Mouse (Mus musculus) hindbrain, embryonic 13.5 days (tissue): ENCODE results near the gene Nlrp9c. TPM values are rescaled to one million over a fixed set of nuclear protein-coding genes. Genes with fewer than 3 reads are reported as not detected.
"Not testable (repeated sequence)": the region's sequence is repeated elsewhere in the genome, so short reads cannot be mapped to it uniquely, and the experiment has no call there.

Experiments used
- ATAC-seq: fragments of 200-750 bp; cut with Nextera tagmentation; 2 replicates; pipeline ENCODE4 v1.8.0; 2017; ENCODE audit warnings: moderate TSS enrichment; ENCODE audit not compliant: low FRiP score
- H3K27ac ChIP-seq: fragments of 300-500 bp; sonication (generic); 2 replicates; pipeline ENCODE4 v1.5.1; 2015; ENCODE audit warnings: inconsistent platforms, mild to moderate bottlenecking, moderate library complexity
- H3K27me3 ChIP-seq: fragments of 300-500 bp; sonication (generic); 2 replicates; pipeline ENCODE4 v1.6.1; 2015; ENCODE audit warnings: mild to moderate bottlenecking, inconsistent platforms
- H3K36me3 ChIP-seq: fragments of 300-500 bp; sonication (generic); 2 replicates; pipeline ENCODE4 v1.6.1; 2015; ENCODE audit warnings: mild to moderate bottlenecking, inconsistent platforms
- H3K4me1 ChIP-seq: fragments of 300-500 bp; sonication (generic); replicated peaks from 2 replicates; pipeline ENCODE4 v1.6.1; 2015; ENCODE audit warnings: inconsistent platforms
- H3K4me2 ChIP-seq: fragments of 300-500 bp; sonication (generic); 2 replicates; pipeline ENCODE4 v1.6.1; 2015; ENCODE audit warnings: inconsistent platforms, mild to moderate bottlenecking, moderate library complexity
- H3K4me3 ChIP-seq: fragments of 300-500 bp; sonication (generic); 2 replicates; pipeline ENCODE4 v1.5.1; 2015; ENCODE audit warnings: mild to moderate bottlenecking, inconsistent platforms
- H3K9ac ChIP-seq: fragments of 300-500 bp; sonication (generic); 2 replicates; pipeline ENCODE4 v1.6.1; 2015; ENCODE audit warnings: mild to moderate bottlenecking, inconsistent platforms
- H3K9me3 ChIP-seq: fragments of 300-500 bp; sonication (generic); 2 replicates; pipeline ENCODE4 v1.6.1; 2016; ENCODE audit warnings: inconsistent platforms
- whole genome bisulfite sequencing: fragments of 180-500 bp; shearing (Covaris S2); methylation state at CpG from one replicate; pipeline ENCODE4 v1.1.7; 2015; 5-methylcytosine and 5-hydroxymethylcytosine counted together
- polyA plus RNA-seq: library from polyadenylated mRNA; unstranded; fragments of >200 nt; fragmentation: Nextera tagmentation; extraction: Ambion mirVana; gene quantifications from 2 replicates; pipeline ENCODE4 v1.2.1, GENCODE M21; 2015

Nlrp9c gene
- polyA plus RNA-seq, 1 experiment from 2014 or later = not detected

- whole genome bisulfite sequencing = 87% methylated on average over 4 of the region's 4 CpGs
- not testable (repeated sequence) for H3K4me1 ChIP-seq, ATAC-seq, H3K36me3 ChIP-seq, H3K27ac ChIP-seq, H3K27me3 ChIP-seq, H3K9ac ChIP-seq, H3K4me2 ChIP-seq, H3K4me3 ChIP-seq
- H3K9me3 ChIP-seq = peaks cover 18% of the 10 kb centered on the region
Measured at GRCm38 (mm10) chr7:26311786-26312185, 91.7 kb downstream of the Nlrp9c start.

GRCm38 (mm10) chr7:26306926-26307325 lies 96.6 kb downstream of the Nlrp9c start, which contains the start of gene Cyp2a4:
TSS of gene Cyp2a4 (plus strand) at chr7:26307169.
- peaks cover 11% of the 10 kb centered on the region for H3K9me3 ChIP-seq
- H3K9ac ChIP-seq, ATAC-seq, H3K4me3 ChIP-seq, H3K27me3 ChIP-seq, H3K36me3 ChIP-seq, H3K4me2 ChIP-seq, H3K27ac ChIP-seq, H3K4me1 ChIP-seq: not testable (repeated sequence)
- 59% methylated on average over 2 of the region's 2 CpGs for WGBS

- H3K4me1 ChIP-seq, H3K9ac ChIP-seq, H3K27ac ChIP-seq, H3K4me2 ChIP-seq, ATAC-seq, H3K4me3 ChIP-seq, H3K27me3 ChIP-seq, H3K36me3 ChIP-seq: not testable (repeated sequence)
- 88% methylated on average over 8 of the region's 8 CpGs for WGBS
- peaks cover 11% of the 10 kb centered on the region for H3K9me3 ChIP-seq
Measured at GRCm38 (mm10) chr7:26303429-26304166, 99.9 kb downstream of the Nlrp9c start.

Other genes starting within 250 kb of the Nlrp9c start
- gene Cyp2b9, start 230.3 kb downstream of the Nlrp9c start, polyA plus RNA-seq = not detected in 2 replicates
- gene Vmn1r184, start 143.4 kb downstream of the Nlrp9c start, polyA plus RNA-seq = not detected in 2 replicates
- not detected in 2 replicates for gene Cyp2a4, start 96.5 kb downstream of the Nlrp9c start, polyA plus RNA-seq
- gene Nlrp4a, start 31.4 kb upstream of the Nlrp9c start, polyA plus RNA-seq = not detected in 2 replicates
- gene Nlrp9a, start 131.3 kb upstream of the Nlrp9c start, polyA plus RNA-seq = not detected in 2 replicates
- not detected in 2 replicates for gene Vmn1r185, start 214.8 kb upstream of the Nlrp9c start, polyA plus RNA-seq